Mouse (Mus musculus) forebrain, embryonic 12.5 days (tissue): ENCODE measurements around the gene Tet2. TPM values are rescaled to one million over a fixed set of nuclear protein-coding genes. Genes with fewer than 3 reads are reported as not detected.

ENCODE experiments used
- ATAC-seq: fragments of 200-750 bp; cut with Nextera tagmentation; 2 replicates; pipeline ENCODE4 v1.8.0; 2017; ENCODE audit warnings: moderate TSS enrichment; ENCODE audit not compliant: low FRiP score
- H3K27ac ChIP-seq: fragments of 300-500 bp; sonication (generic); 2 replicates; pipeline ENCODE4 v1.5.1; 2016; ENCODE audit warnings: mild to moderate bottlenecking
- H3K27me3 ChIP-seq: fragments of 300-500 bp; sonication (generic); 2 replicates; pipeline ENCODE4 v1.6.1; 2016; ENCODE audit warnings: mild to moderate bottlenecking
- H3K36me3 ChIP-seq: fragments of 300-500 bp; sonication (generic); replicated peaks from 2 replicates; pipeline ENCODE4 v1.6.1; 2016; ENCODE audit warnings: mild to moderate bottlenecking
- H3K4me1 ChIP-seq: fragments of 300-500 bp; sonication (generic); 2 replicates; pipeline ENCODE4 v1.6.1; 2016
- H3K4me2 ChIP-seq: fragments of 300-500 bp; sonication (generic); 2 replicates; pipeline ENCODE4 v1.6.1; 2016; ENCODE audit warnings: mild to moderate bottlenecking, moderate library complexity
- H3K4me3 ChIP-seq: fragments of 300-500 bp; sonication (generic); replicated peaks from 2 replicates; pipeline ENCODE4 v1.5.1; 2016; ENCODE audit warnings: mild to moderate bottlenecking
- H3K9ac ChIP-seq: fragments of 300-500 bp; sonication (generic); 2 replicates; pipeline ENCODE4 v1.6.1; 2016; ENCODE audit warnings: mild to moderate bottlenecking
- H3K9me3 ChIP-seq: fragments of 300-500 bp; sonication (generic); 2 replicates; pipeline ENCODE4 v1.6.1; 2016
- WGBS: fragments of 180-500 bp; shearing (Covaris S2); methylation state at CpG from one replicate; pipeline ENCODE4 v1.1.7; 2016; 5-methylcytosine and 5-hydroxymethylcytosine counted together
- polyA plus RNA-seq: library from polyadenylated mRNA; unstranded; fragments of >200 nt; fragmentation: Nextera tagmentation; extraction: Ambion mirVana; gene quantifications from 2 replicates; pipeline ENCODE4 v1.2.1, GENCODE M21; 2016

The Tet2 gene
- polyA plus RNA-seq, 1 experiment from 2014 or later: 25.1 TPM

GRCm38 (mm10) chr3:133563503-133564205, 18.7 kb upstream of the Tet2 start:
- no peak for ATAC-seq
- WGBS: 69% methylated on average over 2 of the region's 2 CpGs
- no peaks in the 10 kb centered on the region for H3K9me3 ChIP-seq
- H3K27ac ChIP-seq: no peak overlapping the region
- no peak overlapping the region for H3K9ac ChIP-seq
- H3K4me2 ChIP-seq: no peak overlapping the region
- no peaks in the 10 kb centered on the region for H3K4me1 ChIP-seq
- no peak overlapping the region for H3K4me3 ChIP-seq
- H3K27me3 ChIP-seq: no peaks in the 10 kb centered on the region
- H3K36me3 ChIP-seq: no peaks in the 10 kb centered on the region

- ATAC-seq: no peak
- 93% methylated on average over 6 of the region's 6 CpGs for WGBS
- Histone ChIP-seq H3K27me3 (no peaks in the 10 kb centered on the region), H3K36me3 (no peaks in the 10 kb centered on the region), H3K9ac (no peak overlapping the region), H3K4me3 (no peak overlapping the region), H3K4me1 (no peaks in the 10 kb centered on the region), H3K9me3 (no peaks in the 10 kb centered on the region), H3K4me2 (no peak overlapping the region), H3K27ac (no peak overlapping the region)
Observed at GRCm38 (mm10) chr3:133559413-133560114, 14.6 kb upstream of the Tet2 start.

- Histone ChIP-seq H3K4me1 (no peaks in the 10 kb centered on the region), H3K9ac (no peak overlapping the region), H3K9me3 (no peaks in the 10 kb centered on the region), H3K36me3 (no peaks in the 10 kb centered on the region), H3K4me3 (no peak overlapping the region), H3K27ac (no peak overlapping the region), H3K4me2 (no peak overlapping the region), H3K27me3 (no peaks in the 10 kb centered on the region)
- 81% methylated on average over 6 of the region's 6 CpGs for WGBS
- no peak for ATAC-seq
Observed at GRCm38 (mm10) chr3:133557602-133558001, 12.7 kb upstream of the Tet2 start.

GRCm38 (mm10) chr3:133557154-133557553, 12.2 kb upstream of the Tet2 start:
- ATAC-seq: no peak
- Histone ChIP-seq H3K27ac (no peak overlapping the region), H3K36me3 (no peaks in the 10 kb centered on the region), H3K27me3 (no peaks in the 10 kb centered on the region), H3K9ac (no peak overlapping the region), H3K4me1 (no peaks in the 10 kb centered on the region), H3K9me3 (no peaks in the 10 kb centered on the region), H3K4me3 (no peak overlapping the region), H3K4me2 (no peak overlapping the region)
- WGBS: 75% methylated on average over 7 of the region's 7 CpGs

- no peak overlapping the region for H3K9ac ChIP-seq
Observed at GRCm38 (mm10) chr3:133555378-133555777, 10.4 kb upstream of the Tet2 start.

GRCm38 (mm10) chr3:133554552-133555067, 9.7 kb upstream of the Tet2 start:
- WGBS: 90% methylated on average over 6 of the region's 6 CpGs

More at GRCm38 (mm10) chr3:133555378-133555777, 10.4 kb upstream of the Tet2 start:
- no peaks in the 10 kb centered on the region for H3K36me3 ChIP-seq
- no peaks in the 10 kb centered on the region for H3K27me3 ChIP-seq
- 86% methylated on average over 7 of the region's 7 CpGs for WGBS
- no peak overlapping the region for H3K4me2 ChIP-seq
- no peak overlapping the region for H3K27ac ChIP-seq
- H3K4me3 ChIP-seq: no peak overlapping the region
- no peaks in the 10 kb centered on the region for H3K9me3 ChIP-seq
- H3K4me1 ChIP-seq: no peaks in the 10 kb centered on the region
- ATAC-seq: no peak

GRCm38 (mm10) chr3:133554092-133554491, 9.2 kb upstream of the Tet2 start:
- 92% methylated on average over 4 of the region's 4 CpGs for WGBS
- H3K4me1 ChIP-seq: no peaks in the 10 kb centered on the region
- no peaks in the 10 kb centered on the region for H3K27me3 ChIP-seq

More at GRCm38 (mm10) chr3:133554552-133555067, 9.7 kb upstream of the Tet2 start:
- Histone ChIP-seq H3K9me3 (no peaks in the 10 kb centered on the region), H3K4me2 (no peak overlapping the region), H3K27me3 (no peaks in the 10 kb centered on the region), H3K4me3 (no peak overlapping the region), H3K27ac (no peak overlapping the region), H3K36me3 (no peaks in the 10 kb centered on the region), H3K4me1 (no peaks in the 10 kb centered on the region), H3K9ac (no peak overlapping the region)
- no peak for ATAC-seq

GRCm38 (mm10) chr3:133551941-133552340, 7.0 kb upstream of the Tet2 start:
- Histone ChIP-seq H3K4me1 (no peaks in the 10 kb centered on the region), H3K4me3 (no peak overlapping the region), H3K27ac (no peak overlapping the region), H3K36me3 (no peaks in the 10 kb centered on the region), H3K9me3 (no peaks in the 10 kb centered on the region), H3K27me3 (peaks cover 3% of the 10 kb centered on the region; the same call in 1 of the 2 replicates), H3K9ac (no peak overlapping the region), H3K4me2 (no peak overlapping the region)
- 64% methylated on average over 8 of the region's 8 CpGs for WGBS
- no peak for ATAC-seq

More at GRCm38 (mm10) chr3:133554092-133554491, 9.2 kb upstream of the Tet2 start:
- Histone ChIP-seq H3K36me3 (no peaks in the 10 kb centered on the region), H3K27ac (no peak overlapping the region), H3K4me2 (no peak overlapping the region), H3K4me3 (no peak overlapping the region), H3K9ac (no peak overlapping the region), H3K9me3 (no peaks in the 10 kb centered on the region)
- no peak for ATAC-seq

GRCm38 (mm10) chr3:133549385-133550170, 4.6 kb upstream of the Tet2 start:
- H3K27ac ChIP-seq: no peak overlapping the region
- H3K4me2 ChIP-seq: no peak overlapping the region
- H3K9me3 ChIP-seq: no peaks in the 10 kb centered on the region
- no peak for ATAC-seq
- WGBS: 63% methylated on average over 7 of the region's 7 CpGs
- no peaks in the 10 kb centered on the region for H3K36me3 ChIP-seq
- peaks cover 5% of the 10 kb centered on the region; the same call in 1 of the 2 replicates for H3K27me3 ChIP-seq
- peaks cover 3% of the 10 kb centered on the region; the same call in 1 of the 2 replicates for H3K4me1 ChIP-seq
- no peak overlapping the region for H3K4me3 ChIP-seq
- H3K9ac ChIP-seq: no peak overlapping the region

- Histone ChIP-seq H3K4me1 (peaks cover 3% of the 10 kb centered on the region; the same call in 1 of the 2 replicates), H3K27me3 (peaks cover 5% of the 10 kb centered on the region; the same call in 1 of the 2 replicates), H3K4me3 (no peak overlapping the region), H3K27ac (no peak overlapping the region), H3K36me3 (no peaks in the 10 kb centered on the region), H3K4me2 (no peak overlapping the region), H3K9ac (no peak overlapping the region), H3K9me3 (no peaks in the 10 kb centered on the region)
- no peak for ATAC-seq
- 89% methylated on average over 2 of the region's 2 CpGs for WGBS
Observed at GRCm38 (mm10) chr3:133548613-133549012, 3.7 kb upstream of the Tet2 start.

- WGBS: 69% methylated on average over 2 of the region's 2 CpGs
Observed at GRCm38 (mm10) chr3:133546790-133547189, 1.9 kb upstream of the Tet2 start.

GRCm38 (mm10) chr3:133545304-133545666, 346 bp upstream of the Tet2 start:
- Histone ChIP-seq H3K27ac (no peak overlapping the region), H3K36me3 (no peaks in the 10 kb centered on the region), H3K27me3 (peaks cover 5% of the 10 kb centered on the region; the same call in 1 of the 2 replicates), H3K4me2 (peak overlapping the region; percentile 78), H3K4me1 (peaks cover 9% of the 10 kb centered on the region), H3K9me3 (no peaks in the 10 kb centered on the region), H3K9ac (no peak overlapping the region), H3K4me3 (peak overlapping the region; percentile 74)
- WGBS: 9% methylated on average over 6 of the region's 6 CpGs
- no peak for ATAC-seq

More at GRCm38 (mm10) chr3:133546790-133547189, 1.9 kb upstream of the Tet2 start:
- Histone ChIP-seq H3K9ac (no peak overlapping the region), H3K9me3 (no peaks in the 10 kb centered on the region), H3K4me3 (no peak overlapping the region), H3K27me3 (peaks cover 5% of the 10 kb centered on the region; the same call in 1 of the 2 replicates), H3K4me1 (peaks cover 7% of the 10 kb centered on the region), H3K36me3 (no peaks in the 10 kb centered on the region), H3K27ac (no peak overlapping the region), H3K4me2 (no peak overlapping the region)
- ATAC-seq: no peak
